Mouse (Mus musculus) hindlimb bud, embryonic 11.5 days (tissue): ENCODE results near the gene Fam193a.

Source experiments
- DNase-seq: peaks from one replicate; pipeline ENCODE4 v3.0.0-alpha.2; 2012; ENCODE audit warnings: low read depth, low spot score; ENCODE audit errors: extremely low spot score

The Fam193a gene

GRCm38 (mm10) chr5:34517913-34518312 lies 148.2 kb downstream of the Fam193a start:
- no peak for DNase-seq

DNA sequence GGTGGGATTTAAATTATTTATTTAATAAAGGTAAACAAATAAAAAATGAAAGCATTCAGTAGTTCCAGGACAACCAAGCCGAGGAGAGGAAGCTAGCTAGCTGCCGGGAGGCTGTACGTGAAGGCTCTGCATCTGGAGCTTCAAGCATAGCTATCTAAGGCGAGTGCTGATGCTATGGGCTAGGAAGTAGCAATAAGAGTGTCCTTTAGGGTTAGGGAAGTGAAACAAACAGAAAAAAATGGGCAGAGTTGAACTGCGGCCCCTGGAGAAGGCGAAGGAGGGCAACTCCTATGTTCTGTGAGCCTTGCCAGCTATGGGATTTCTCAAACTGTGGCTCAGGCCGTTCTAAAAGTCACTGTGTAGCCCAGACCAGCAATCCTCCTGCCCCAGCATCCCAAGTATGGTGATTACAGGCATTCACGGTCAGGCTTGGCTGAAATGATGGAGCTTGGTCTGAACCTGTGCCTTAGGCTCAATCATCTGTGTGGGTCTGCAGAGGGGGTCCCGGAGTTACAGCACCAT lies 149.7 kb downstream of the Fam193a start:
- DNase-seq, result no peak

DNA sequence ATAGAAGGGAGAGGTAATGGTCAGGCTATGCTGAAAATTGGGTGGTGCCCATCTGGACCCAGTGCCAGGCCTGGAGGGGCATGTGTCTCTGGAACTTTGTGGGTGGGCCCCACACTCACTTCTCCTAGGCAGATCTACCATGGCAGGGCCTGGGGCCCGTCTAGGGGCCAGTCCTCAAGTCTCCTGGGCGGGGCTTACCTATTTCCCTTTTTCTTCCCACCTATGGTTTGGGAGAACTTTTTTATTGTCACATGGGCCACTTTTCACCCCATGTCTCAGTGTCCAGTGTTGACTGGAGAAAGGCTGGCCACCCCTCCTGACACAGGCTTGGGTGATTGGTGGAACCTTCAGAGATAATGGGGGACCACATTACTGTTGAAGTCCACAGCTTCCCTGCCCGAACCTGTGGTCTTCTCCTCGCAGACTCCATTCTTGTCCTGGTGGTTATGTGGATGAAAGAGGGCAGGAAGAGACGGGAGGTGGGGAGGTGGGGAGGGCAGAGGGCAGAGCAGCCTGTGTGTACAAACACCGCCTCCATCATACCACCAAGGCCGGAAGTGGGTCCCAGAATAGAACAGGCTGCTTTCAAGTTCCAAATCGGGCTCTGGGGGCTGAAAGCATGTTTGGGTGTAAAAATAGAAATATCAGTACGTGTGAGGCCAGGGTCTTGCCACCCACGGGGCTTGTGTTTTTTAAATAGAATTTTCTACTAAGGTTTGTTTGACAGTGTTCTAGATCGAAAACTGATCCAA lies 150.9 kb downstream of the Fam193a start:
- no peak for DNase-seq

DNA sequence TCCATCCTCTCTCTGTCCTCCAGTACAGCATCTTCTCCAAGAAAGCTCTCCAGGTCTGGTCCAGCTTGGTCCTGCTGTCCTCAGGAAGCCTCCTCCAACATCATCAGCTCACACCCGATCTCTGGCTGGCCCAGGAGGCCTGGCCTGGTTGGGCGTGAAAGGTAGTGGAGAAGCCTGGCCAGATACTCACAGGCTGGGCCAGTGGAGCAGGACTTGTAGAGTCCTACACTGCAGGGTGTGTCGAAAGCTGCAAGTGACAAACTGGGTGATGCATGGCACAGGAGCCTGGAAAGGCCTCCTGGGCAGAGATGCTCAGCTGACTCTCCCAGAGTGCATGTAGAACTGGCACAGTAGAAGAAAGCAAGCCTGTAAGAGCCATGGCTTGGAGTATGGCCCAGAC lies 151.6 kb downstream of the Fam193a start:
- no peak for DNase-seq

DNA sequence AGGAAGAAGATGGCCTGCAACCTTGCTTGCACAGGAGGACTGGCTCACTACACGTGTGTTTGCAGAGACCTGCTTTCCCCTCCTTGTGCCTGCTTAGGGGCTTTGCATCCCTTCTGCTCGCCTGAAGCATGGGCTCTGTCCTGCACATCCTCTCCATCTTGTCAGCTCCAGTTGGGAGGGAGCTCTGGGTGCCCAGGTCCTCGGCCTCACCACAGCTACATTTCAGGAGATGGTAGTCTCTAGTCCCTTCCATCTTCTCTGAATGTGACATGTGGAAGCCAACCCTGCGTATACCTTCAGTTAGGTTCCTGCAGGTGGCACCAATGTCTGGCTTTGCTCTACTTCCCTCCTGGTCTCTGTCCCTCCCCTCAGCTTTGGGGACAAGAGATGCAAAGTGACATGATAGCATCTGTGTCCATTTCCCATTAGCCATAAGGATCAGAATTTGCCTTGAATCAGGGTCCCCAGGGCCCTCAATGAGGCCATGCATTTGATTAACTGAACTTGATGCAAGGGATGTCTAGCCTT lies 154.3 kb downstream of the Fam193a start:
- DNase-seq, result no peak

DNA sequence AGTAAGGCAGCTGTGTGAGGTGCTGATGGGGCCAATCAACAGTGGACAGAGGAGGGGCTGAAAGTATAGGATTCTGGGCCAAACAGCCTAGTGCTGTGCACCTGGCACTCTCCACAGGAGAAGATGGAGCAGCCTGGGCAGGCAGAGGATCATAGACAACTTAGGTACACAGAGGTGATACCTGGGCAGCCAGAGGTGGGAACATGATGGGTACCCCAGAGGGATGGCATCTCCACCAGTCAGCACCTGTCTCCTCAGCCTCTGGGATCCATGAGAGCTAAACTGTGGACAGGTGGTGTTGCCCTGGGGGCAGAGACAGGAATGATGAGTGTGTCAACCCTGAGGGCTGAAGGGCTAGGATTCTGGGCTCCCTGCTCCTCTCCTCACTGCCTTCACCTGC lies 154.8 kb downstream of the Fam193a start:
- no peak for DNase-seq

DNA sequence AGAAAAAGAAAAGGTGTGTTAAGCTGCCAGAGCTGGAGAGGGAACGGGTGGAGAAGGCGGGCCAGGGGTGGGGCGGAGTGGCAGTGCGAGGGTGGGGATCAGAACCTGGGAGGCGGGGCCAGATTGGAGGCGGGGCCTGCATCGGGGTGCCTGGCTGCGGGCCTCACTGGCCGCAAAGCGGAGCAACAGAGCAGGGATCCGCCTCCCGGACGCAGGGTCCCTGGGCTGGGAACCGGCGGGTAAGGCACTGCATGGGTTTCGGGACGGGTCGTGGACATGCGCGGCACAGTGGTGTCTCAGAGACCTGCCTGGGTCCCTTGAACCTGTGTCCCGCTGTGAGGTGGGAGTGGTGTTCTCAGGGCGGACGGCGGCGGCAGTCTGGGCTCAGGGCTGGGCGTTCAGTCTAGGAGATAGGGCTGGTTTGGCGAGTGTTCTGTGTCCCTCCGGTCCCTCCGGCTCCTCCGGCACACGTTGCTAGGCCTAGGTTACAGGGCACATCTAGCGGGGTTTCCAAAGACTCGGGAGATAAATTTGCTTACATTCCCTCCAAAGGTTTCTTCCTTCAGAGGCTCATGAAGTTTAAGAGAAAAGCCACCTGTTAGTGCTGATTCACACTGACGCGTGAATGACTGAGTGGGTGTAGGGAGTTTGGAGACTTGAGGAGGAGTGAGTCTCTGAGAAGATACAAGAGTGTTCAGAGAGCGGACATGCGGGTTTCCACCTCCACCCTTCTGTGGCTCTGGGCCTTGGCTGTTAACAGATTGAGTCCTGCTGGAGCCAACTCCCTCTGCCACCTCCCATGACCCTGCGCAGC lies 156.1 kb downstream of the Fam193a start, which contains the start of gene Sh3bp2:
Gene Sh3bp2 (plus strand): TSS at position 176 of the 814 bp plus-strand sequence.
- no peak for DNase-seq

- DNase-seq, result no peak
Measured at GRCm38 (mm10) chr5:34526477-34526775, 156.7 kb downstream of the Fam193a start.

DNA sequence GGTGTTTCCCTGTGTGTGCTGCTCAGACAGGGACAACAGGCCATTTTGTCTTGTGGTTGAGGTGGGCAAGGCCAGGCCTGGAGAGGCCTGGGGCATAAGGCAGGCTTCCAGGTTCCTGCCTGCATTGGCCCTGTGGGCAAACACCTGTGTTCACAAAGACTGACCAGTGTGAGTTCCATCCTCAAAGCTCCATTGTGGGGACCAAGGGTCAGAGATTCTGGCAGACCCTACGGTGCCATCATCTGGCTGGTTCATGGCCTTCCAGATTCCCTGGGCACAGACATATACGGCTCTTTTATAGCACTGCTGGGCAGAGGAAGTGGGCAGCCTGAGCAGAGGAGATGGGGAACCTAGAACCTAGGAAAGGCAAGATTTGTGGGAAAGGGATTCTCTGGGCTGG lies 157.6 kb downstream of the Fam193a start:
- no peak for DNase-seq

DNA sequence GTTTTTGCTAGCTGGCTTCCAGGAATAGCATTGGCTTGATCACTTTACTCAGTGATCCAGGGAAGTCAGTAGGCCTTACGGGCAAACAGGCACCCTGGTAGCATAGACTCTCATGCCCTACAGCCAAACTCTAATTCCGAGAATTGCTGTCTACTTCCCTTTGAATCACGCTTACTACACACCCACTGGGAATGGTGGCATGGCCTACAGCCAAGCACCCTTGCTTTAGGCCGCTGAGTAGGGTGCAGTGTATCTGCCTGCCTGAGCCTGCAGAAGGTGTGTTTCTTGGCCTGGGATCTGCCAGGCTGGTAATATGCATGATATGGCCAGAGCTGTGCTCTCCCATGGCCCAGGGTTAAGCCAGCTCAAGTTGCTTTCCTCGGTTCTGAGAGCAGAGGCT lies 159.0 kb downstream of the Fam193a start:
- no peak for DNase-seq

GRCm38 (mm10) chr5:34530116-34530515 lies 160.4 kb downstream of the Fam193a start:
- DNase-seq, result no peak

DNA sequence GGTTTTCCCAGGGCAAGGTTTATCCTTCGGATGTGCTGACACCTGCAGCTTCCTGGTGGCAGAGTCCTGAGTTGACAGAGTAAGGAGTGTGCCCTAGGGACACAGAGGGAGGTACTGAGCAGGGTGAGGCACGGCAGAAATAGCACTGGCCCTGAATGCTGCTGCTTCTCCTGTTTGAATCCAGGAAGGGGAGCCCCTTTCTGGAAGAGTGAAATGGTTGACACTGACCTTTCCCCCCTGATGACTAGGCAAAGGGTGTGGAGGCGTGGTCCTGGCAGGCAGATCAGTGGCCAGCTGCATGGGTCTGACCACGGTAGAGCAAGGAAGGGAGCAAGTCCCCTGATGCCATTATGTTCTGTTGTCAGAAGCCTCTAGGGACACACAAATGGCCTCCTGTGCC lies 161.0 kb downstream of the Fam193a start:
- DNase-seq, result no peak

- DNase-seq, result no peak
Measured at GRCm38 (mm10) chr5:34533066-34533465, 163.3 kb downstream of the Fam193a start.

GRCm38 (mm10) chr5:34533820-34534219 lies 164.1 kb downstream of the Fam193a start:
- no peak for DNase-seq

DNA sequence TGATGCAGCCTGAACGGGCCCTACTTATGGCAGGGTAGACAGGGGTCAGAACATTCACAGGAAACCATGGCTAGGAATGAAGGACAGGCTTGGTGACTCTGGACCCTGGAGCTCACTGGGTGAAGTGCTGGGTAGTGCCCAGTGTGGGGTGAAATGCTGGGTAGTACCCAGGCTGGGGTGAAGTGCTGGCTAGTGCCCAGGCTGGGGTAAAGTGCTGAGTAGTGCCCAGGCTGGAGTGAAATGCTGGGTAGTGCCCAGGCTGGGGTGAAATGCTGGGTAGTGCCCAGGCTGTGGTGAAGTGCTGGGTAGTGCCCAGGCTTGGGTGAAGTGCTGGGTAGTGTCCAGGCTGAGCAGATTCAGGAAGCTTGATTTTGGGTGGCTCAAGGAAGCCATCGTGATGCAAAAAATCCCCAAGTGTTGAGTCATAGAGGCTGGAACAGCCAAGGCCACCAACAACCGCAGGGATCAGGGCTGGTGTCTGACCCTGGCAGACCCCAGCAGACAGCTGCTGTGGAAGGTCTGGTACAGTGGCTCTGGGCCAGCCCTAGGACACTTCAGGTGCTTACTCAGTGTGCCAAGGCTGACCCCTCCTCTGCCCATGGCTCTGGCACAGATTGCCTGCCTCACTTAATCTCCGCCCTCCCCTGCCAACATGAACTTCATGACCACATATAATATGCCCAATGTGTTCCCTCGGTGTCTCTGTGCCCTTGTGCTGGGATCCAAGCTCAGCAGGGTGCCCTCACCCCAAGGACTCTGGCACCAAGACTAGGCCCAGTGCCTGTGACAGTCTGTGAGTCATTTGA lies 165.2 kb downstream of the Fam193a start:
- no peak for DNase-seq

- no peak for DNase-seq
Measured at GRCm38 (mm10) chr5:34535831-34536230, 166.1 kb downstream of the Fam193a start.
